Mouse (Mus musculus): ENCODE measurements around the gene Ap1g2. TPM values are rescaled to one million over a fixed set of nuclear protein-coding genes. Genes with fewer than 3 reads are reported as not detected.
A peak's percentile ranks its signal among the peaks of the same experiment; 100 is the strongest.

Ap1g2 gene
- polyA plus RNA-seq, 1 experiment from 2014 or later, result 6.9 TPM

- 83% methylated on average over 8 of the region's 8 CpGs for WGBS
- ATAC-seq, result no peak
- H3K27me3 ChIP-seq (replicated peaks; ENCODE audit: control insufficient read depth, insufficient read depth, low read length), result no peaks in the 10 kb centered on the region
- peaks cover 16% of the 10 kb centered on the region for H3K4me1 ChIP-seq (ENCODE audit: control insufficient read depth, insufficient read depth, low read depth, low read length)
- H3K9me3 ChIP-seq (ENCODE audit: control insufficient read depth, low read length), result no peaks in the 10 kb centered on the region
- H3K36me3 ChIP-seq (ENCODE audit: control insufficient read depth, insufficient read depth, low read length), result peaks cover 36% of the 10 kb centered on the region
- H3K4me3 ChIP-seq (ENCODE audit: low read length), result no peak overlapping the region
- H3K27ac ChIP-seq (ENCODE audit: low read depth, low read length), result no peak overlapping the region
- H3K9ac ChIP-seq (ENCODE audit: low read depth, low read length), result no peak overlapping the region
- no peak overlapping the region for H3K4me2 ChIP-seq (ENCODE audit: low read length)
Observed at GRCm38 (mm10) chr14:55066042-55066441, 40.4 kb downstream of the Ap1g2 start.

- 88% methylated on average over 13 of the region's 13 CpGs for WGBS
- H3K27me3 ChIP-seq (replicated peaks; ENCODE audit: control insufficient read depth, insufficient read depth, low read length), result no peaks in the 10 kb centered on the region
- no peak for ATAC-seq
Observed at GRCm38 (mm10) chr14:55065391-55065790, 41.0 kb downstream of the Ap1g2 start.

GRCm38 (mm10) chr14:55064481-55065370, 41.7 kb downstream of the Ap1g2 start:
- no peaks in the 10 kb centered on the region for H3K27me3 ChIP-seq (replicated peaks; ENCODE audit: control insufficient read depth, insufficient read depth, low read length)
- H3K9me3 ChIP-seq (ENCODE audit: control insufficient read depth, low read length), result no peaks in the 10 kb centered on the region
- peaks cover 23% of the 10 kb centered on the region for H3K4me1 ChIP-seq (ENCODE audit: control insufficient read depth, insufficient read depth, low read depth, low read length)
- WGBS, result 82% methylated on average over 35 of the region's 35 CpGs
- peaks cover 33% of the 10 kb centered on the region for H3K36me3 ChIP-seq (ENCODE audit: control insufficient read depth, insufficient read depth, low read length)
- no peak overlapping the region for H3K9ac ChIP-seq (ENCODE audit: low read depth, low read length)
- H3K27ac ChIP-seq (ENCODE audit: low read depth, low read length), result no peak overlapping the region
- no peak for ATAC-seq
- H3K4me2 ChIP-seq (ENCODE audit: low read length), result no peak overlapping the region
- no peak overlapping the region for H3K4me3 ChIP-seq (ENCODE audit: low read length)

More at GRCm38 (mm10) chr14:55065391-55065790, 41.0 kb downstream of the Ap1g2 start:
- Histone ChIP-seq H3K9me3 (ENCODE audit: control insufficient read depth, low read length) (no peaks in the 10 kb centered on the region), H3K9ac (ENCODE audit: low read depth, low read length) (no peak overlapping the region), H3K4me3 (ENCODE audit: low read length) (no peak overlapping the region), H3K4me1 (ENCODE audit: control insufficient read depth, insufficient read depth, low read depth, low read length) (peaks cover 20% of the 10 kb centered on the region), H3K27ac (ENCODE audit: low read depth, low read length) (no peak overlapping the region), H3K4me2 (ENCODE audit: low read length) (no peak overlapping the region), H3K36me3 (ENCODE audit: control insufficient read depth, insufficient read depth, low read length) (peaks cover 35% of the 10 kb centered on the region)

- H3K4me2 ChIP-seq (ENCODE audit: low read length), result no peak overlapping the region
- H3K9me3 ChIP-seq (ENCODE audit: control insufficient read depth, low read length), result no peaks in the 10 kb centered on the region
- no peak overlapping the region for H3K4me3 ChIP-seq (ENCODE audit: low read length)
- H3K9ac ChIP-seq (ENCODE audit: low read depth, low read length), result no peak overlapping the region
- H3K36me3 ChIP-seq (ENCODE audit: control insufficient read depth, insufficient read depth, low read length), result peaks cover 27% of the 10 kb centered on the region
- WGBS, result 80% methylated on average over 22 of the region's 22 CpGs
- no peak for ATAC-seq
- H3K27me3 ChIP-seq (replicated peaks; ENCODE audit: control insufficient read depth, insufficient read depth, low read length), result no peaks in the 10 kb centered on the region
- no peak overlapping the region for H3K27ac ChIP-seq (ENCODE audit: low read depth, low read length)
- peaks cover 28% of the 10 kb centered on the region for H3K4me1 ChIP-seq (ENCODE audit: control insufficient read depth, insufficient read depth, low read depth, low read length)
Observed at GRCm38 (mm10) chr14:55063581-55064381, 42.6 kb downstream of the Ap1g2 start.

GRCm38 (mm10) chr14:55063117-55063516, 43.3 kb downstream of the Ap1g2 start:
- H3K9ac ChIP-seq (ENCODE audit: low read depth, low read length), result no peak overlapping the region
- H3K27ac ChIP-seq (ENCODE audit: low read depth, low read length), result peak overlapping the region; percentile 45; the same call in 1 of the 2 replicates
- 83% methylated on average over 5 of the region's 5 CpGs for WGBS
- H3K27me3 ChIP-seq (replicated peaks; ENCODE audit: control insufficient read depth, insufficient read depth, low read length), result no peaks in the 10 kb centered on the region
- no peaks in the 10 kb centered on the region for H3K9me3 ChIP-seq (ENCODE audit: control insufficient read depth, low read length)
- peaks cover 26% of the 10 kb centered on the region for H3K36me3 ChIP-seq (ENCODE audit: control insufficient read depth, insufficient read depth, low read length)
- no peak overlapping the region for H3K4me3 ChIP-seq (ENCODE audit: low read length)
- no peak; the same call in 1 of the 2 replicates for ATAC-seq
- H3K4me1 ChIP-seq (ENCODE audit: control insufficient read depth, insufficient read depth, low read depth, low read length), result peaks cover 35% of the 10 kb centered on the region
- H3K4me2 ChIP-seq (ENCODE audit: low read length), result peak overlapping the region; percentile 24; the same call in 1 of the 2 replicates

- Histone ChIP-seq H3K4me3 (ENCODE audit: low read length) (no peak overlapping the region), H3K27me3 (replicated peaks; ENCODE audit: control insufficient read depth, insufficient read depth, low read length) (no peaks in the 10 kb centered on the region), H3K36me3 (ENCODE audit: control insufficient read depth, insufficient read depth, low read length) (peaks cover 22% of the 10 kb centered on the region), H3K4me2 (ENCODE audit: low read length) (peak overlapping the region; percentile 24), H3K27ac (ENCODE audit: low read depth, low read length) (peak overlapping the region; percentile 45; the same call in 1 of the 2 replicates), H3K9me3 (ENCODE audit: control insufficient read depth, low read length) (no peaks in the 10 kb centered on the region), H3K9ac (ENCODE audit: low read depth, low read length) (no peak overlapping the region; the same call in 1 of the 2 replicates), H3K4me1 (ENCODE audit: control insufficient read depth, insufficient read depth, low read depth, low read length) (peaks cover 35% of the 10 kb centered on the region)
- peak; percentile 49 for ATAC-seq
- WGBS, result 18% methylated on average over 17 of the region's 17 CpGs
Observed at GRCm38 (mm10) chr14:55062626-55063025, 43.8 kb downstream of the Ap1g2 start.

GRCm38 (mm10) chr14:55061845-55062244, 44.5 kb downstream of the Ap1g2 start:
- peaks cover 19% of the 10 kb centered on the region for H3K36me3 ChIP-seq (ENCODE audit: control insufficient read depth, insufficient read depth, low read length)

GRCm38 (mm10) chr14:55059931-55060330, 46.5 kb downstream of the Ap1g2 start:
- H3K4me1 ChIP-seq (ENCODE audit: control insufficient read depth, insufficient read depth, low read depth, low read length), result peaks cover 54% of the 10 kb centered on the region

More at GRCm38 (mm10) chr14:55061845-55062244, 44.5 kb downstream of the Ap1g2 start:
- H3K9me3 ChIP-seq (ENCODE audit: control insufficient read depth, low read length), result no peaks in the 10 kb centered on the region
- peak; percentile 11; the same call in 1 of the 2 replicates for ATAC-seq
- no peaks in the 10 kb centered on the region for H3K27me3 ChIP-seq (replicated peaks; ENCODE audit: control insufficient read depth, insufficient read depth, low read length)
- no peak overlapping the region for H3K4me3 ChIP-seq (ENCODE audit: low read length)
- WGBS, result 50% methylated on average over 7 of the region's 7 CpGs
- H3K4me1 ChIP-seq (ENCODE audit: control insufficient read depth, insufficient read depth, low read depth, low read length), result peaks cover 41% of the 10 kb centered on the region
- no peak overlapping the region; the same call in 1 of the 2 replicates for H3K27ac ChIP-seq (ENCODE audit: low read depth, low read length)
- no peak overlapping the region for H3K4me2 ChIP-seq (ENCODE audit: low read length)
- H3K9ac ChIP-seq (ENCODE audit: low read depth, low read length), result no peak overlapping the region

More at GRCm38 (mm10) chr14:55059931-55060330, 46.5 kb downstream of the Ap1g2 start:
- Histone ChIP-seq H3K9me3 (ENCODE audit: control insufficient read depth, low read length) (no peaks in the 10 kb centered on the region), H3K4me3 (ENCODE audit: low read length) (no peak overlapping the region), H3K27me3 (replicated peaks; ENCODE audit: control insufficient read depth, insufficient read depth, low read length) (no peaks in the 10 kb centered on the region), H3K4me2 (ENCODE audit: low read length) (0 out of 2 replicates have a peak overlapping the region, but pooled peaks have one; percentile 1), H3K27ac (ENCODE audit: low read depth, low read length) (no peak overlapping the region), H3K36me3 (ENCODE audit: control insufficient read depth, insufficient read depth, low read length) (peaks cover 3% of the 10 kb centered on the region), H3K9ac (ENCODE audit: low read depth, low read length) (no peak overlapping the region; the same call in 1 of the 2 replicates)
- no peak for ATAC-seq
- WGBS, result 60% methylated on average over 5 of the region's 5 CpGs

Measured in hindbrain, embryonic 16.5 days (tissue).